7 mouse cellular contexts compared by ENCODE assay signal in genomic region chr15:27788122-27788759, GRCm38 (mm10).
DNase-seq lines count a peak whose midpoint lies in the region; ATAC-seq lines count a peak whose summit lies in the region.

No protein-coding gene starts in this region.

- peak; percentile 36 for ATAC-seq in forebrain, embryonic 14.5 days
- peak; percentile 55 for ATAC-seq in hindbrain, embryonic 15.5 days (ENCODE audit: low FRiP score, low read depth)

- peaks cover 67% of the 10 kb centered on the region for H3K4me1 ChIP-seq in forebrain, embryonic 14.5 days (ENCODE audit: control insufficient read depth, insufficient read depth, low read length)
- H3K4me1 ChIP-seq in hindbrain, embryonic 15.5 days (replicated peaks), result peaks cover 89% of the 10 kb centered on the region

- peak overlapping the region; percentile 18 for H3K4me3 ChIP-seq in forebrain, embryonic 14.5 days (ENCODE audit: low read depth, low read length)
- H3K4me3 ChIP-seq in hindbrain, embryonic 15.5 days, result peak overlapping the region; percentile 19

- H3K27ac ChIP-seq in forebrain, embryonic 14.5 days (ENCODE audit: low read depth, low read length), result peak overlapping the region; percentile 82
- peak overlapping the region; percentile 81 for H3K27ac ChIP-seq in hindbrain, embryonic 15.5 days (replicated peaks)

- 10% methylated on average over 17 of the region's 17 CpGs for WGBS in forebrain, embryonic 14.5 days
- WGBS in hindbrain, embryonic 15.5 days, result 16% methylated on average over 17 of the region's 17 CpGs

- peak overlapping the region; percentile 56 for H3K9ac ChIP-seq in forebrain, embryonic 14.5 days (ENCODE audit: low read length)
- 0 out of 2 replicates have a peak overlapping the region, but pooled peaks have one; percentile 16 for H3K9ac ChIP-seq in hindbrain, embryonic 15.5 days

- H3K9me3 ChIP-seq in forebrain, embryonic 14.5 days (replicated peaks; ENCODE audit: control insufficient read depth, low read length), result no peaks in the 10 kb centered on the region
- no peaks in the 10 kb centered on the region for H3K9me3 ChIP-seq in hindbrain, embryonic 15.5 days

- H3K27me3 ChIP-seq in forebrain, embryonic 14.5 days (replicated peaks; ENCODE audit: control insufficient read depth, insufficient read depth, low read length), result no peaks in the 10 kb centered on the region
- no peaks in the 10 kb centered on the region for H3K27me3 ChIP-seq in hindbrain, embryonic 15.5 days

- H3K36me3 ChIP-seq in forebrain, embryonic 14.5 days (ENCODE audit: control insufficient read depth, insufficient read depth, low read length), result no peaks in the 10 kb centered on the region
- H3K36me3 ChIP-seq in hindbrain, embryonic 15.5 days, result no peaks in the 10 kb centered on the region

- DNase-seq in right cerebral cortex, postnatal 14 days, result peak; percentile 27
- DNase-seq in right cerebral cortex, postnatal 36 days (ENCODE audit: low spot score in 2 of 2), result no peak
- peak; percentile 69 for DNase-seq in forebrain, embryonic 14.5 days (ENCODE audit: low spot score)
- peak; percentile 66 to 87 for DNase-seq in lung, postnatal 4 days
- DNase-seq in ovary, postnatal 36 days (ENCODE audit: low spot score), result no peak
- DNase-seq in ovary, postnatal 14 days (ENCODE audit: low spot score), result no peak

- H3K4me2 ChIP-seq in forebrain, embryonic 14.5 days (ENCODE audit: low read length), result peak overlapping the region; percentile 38
- peak overlapping the region; percentile 37 for H3K4me2 ChIP-seq in hindbrain, embryonic 15.5 days

Comparison
In these comparisons a context has a peak if more than half of its experiments do, and no peak if none do; other contexts are left out.
1. DNase-seq: peak in right cerebral cortex, postnatal 14 days (single experiment), forebrain, embryonic 14.5 days (single experiment) and lung, postnatal 4 days (2 of 2); none in right cerebral cortex, postnatal 36 days (0 of 2), ovary, postnatal 36 days (single experiment) and ovary, postnatal 14 days (single experiment).